Mouse (Mus musculus): Measurements from ENCODE around the gene Cd276.

GRCm38 (mm10) chr9:58500946-58501345, 54.3 kb downstream of the Cd276 start:
- TF ChIP-seq CTCF (IDR thresholded peaks at IDR 0.05; ENCODE audit: borderline replicate concordance, insufficient read depth, low read length) (no peak), POLR2A (IDR thresholded peaks at IDR 0.05; ENCODE audit: low read depth, low read length) (no peak)

Data from embryonic fibroblast, embryonic 13.5 days (primary cell).